Mouse (Mus musculus): Measurements from ENCODE around the gene Optn. TPM values are rescaled to one million over a fixed set of nuclear protein-coding genes. Genes with fewer than 3 reads are reported as not detected.
"Not testable (repeated sequence)": the region's sequence is repeated elsewhere in the genome, so short reads cannot be mapped to it uniquely, and the experiment has no call there.

Optn gene
- total RNA-seq (2021) = 100 to 1,000 TPM in 1 of 2 experiments, 10 to 100 TPM in 1; 88.3 to 107 TPM
- long read RNA-seq, experiment 1, transcript Optn-201 (15 exons, 2,411 nt) = minor isoform, 12 of 133 reads
- long read RNA-seq, experiment 1, transcript Optn-202 (14 exons, 2,614 nt) = major isoform, 74 of 133 reads
- long read RNA-seq, experiment 1, partial matches to known transcripts = 18 of 133 reads
- long read RNA-seq, experiment 1, other reads (novel, unspliced or antisense) = 29 of 133 reads
- long read RNA-seq, experiment 2, transcript Optn-202 (14 exons, 2,614 nt) = major isoform, 41 of 65 reads
- long read RNA-seq, experiment 2, partial matches to known transcripts = 4 of 65 reads
- long read RNA-seq, experiment 2, other reads (novel, unspliced or antisense) = 18 of 65 reads

DNA sequence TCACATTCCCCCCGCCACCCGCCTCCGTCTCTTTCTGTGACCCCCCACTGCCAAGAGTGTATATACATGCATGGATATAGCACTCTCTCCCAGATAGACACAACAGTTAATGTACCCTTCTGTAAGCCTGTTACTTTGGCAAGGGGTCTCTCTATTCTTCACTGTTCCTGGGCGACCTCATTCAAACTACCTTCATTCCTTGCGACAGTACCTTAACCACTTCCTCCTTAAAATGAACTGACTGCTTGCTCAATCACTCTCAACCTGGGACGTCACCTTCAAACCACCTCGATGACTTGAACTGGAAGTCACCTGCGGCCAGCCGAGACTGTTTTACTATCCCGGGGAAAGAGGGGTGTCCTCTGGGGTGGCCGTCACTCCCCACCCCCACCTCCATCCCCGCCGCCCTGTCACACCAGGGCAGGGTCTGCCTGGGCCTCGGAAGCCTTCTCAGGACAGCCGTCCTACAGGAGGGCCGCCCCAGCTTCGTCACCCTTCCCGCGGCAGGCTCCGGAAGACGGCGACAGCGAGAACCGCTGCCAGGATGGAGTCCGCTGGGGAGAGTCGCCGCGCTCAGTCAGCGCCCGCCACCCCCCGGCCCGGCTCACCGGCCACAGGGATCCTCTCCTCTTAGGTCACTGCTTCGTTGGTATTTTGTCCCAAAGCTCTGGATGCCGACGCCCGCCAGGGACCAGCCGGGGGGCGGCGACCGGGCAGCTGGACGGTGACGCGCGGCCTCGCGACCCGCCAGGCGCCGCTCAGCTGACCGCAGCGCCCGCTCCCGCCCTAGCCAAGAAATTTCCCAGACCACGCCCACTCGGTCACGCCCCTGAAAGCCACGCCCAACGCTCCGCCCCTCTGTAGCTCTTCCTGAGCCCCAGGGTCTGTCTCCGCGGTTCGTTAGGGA lies at the start of gene Optn:
Optn (minus strand) TSS at position 753 of the 907 bp plus-strand sequence.
- peak; percentile 91 to 95 for DNase-seq

DNA sequence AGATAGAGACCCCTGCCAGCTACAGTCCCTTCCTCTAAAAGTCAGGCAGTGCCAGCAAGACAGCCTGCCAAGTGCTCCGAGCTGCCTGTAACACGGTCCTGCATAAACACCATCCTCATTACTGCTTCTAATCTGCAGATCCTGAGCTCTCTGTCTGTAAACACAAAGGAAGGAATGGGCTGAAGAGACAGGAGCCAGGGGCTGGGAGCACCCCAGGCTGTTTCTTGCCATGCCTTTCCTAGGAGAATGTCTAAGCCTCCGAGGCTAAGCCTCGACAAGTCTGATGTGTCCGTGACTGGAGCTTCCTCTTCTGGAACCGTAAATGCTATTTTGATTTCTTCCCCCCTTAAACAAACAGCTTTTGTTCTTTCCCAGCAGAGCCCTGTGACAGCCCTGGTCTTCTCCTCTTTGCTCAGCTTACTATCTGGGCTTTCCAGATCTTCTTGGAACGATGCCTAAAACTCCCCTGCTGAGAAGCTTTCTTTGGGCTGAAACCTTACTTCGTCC lies 49.0 kb upstream of the Optn start:
- no peak for DNase-seq

DNA sequence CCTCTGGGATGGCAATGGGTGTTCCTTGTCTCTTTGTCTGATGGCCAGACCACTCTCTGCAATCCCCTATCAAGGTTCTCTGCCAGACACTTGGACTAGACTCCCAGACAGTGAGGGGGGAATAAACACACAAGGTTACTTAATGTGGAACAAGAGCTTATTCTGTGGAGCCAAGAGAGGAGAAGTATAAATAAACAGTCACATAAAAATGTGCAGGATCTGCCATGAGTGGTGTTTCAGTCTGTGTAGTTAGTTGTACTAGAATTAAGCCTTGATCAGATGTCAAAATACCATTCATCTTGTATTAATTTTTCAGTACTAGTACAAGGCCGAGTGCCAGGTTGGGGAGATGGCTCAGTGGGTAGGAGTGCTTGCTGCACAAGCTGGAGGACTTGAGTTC lies 39.0 kb upstream of the Optn start:
- no peak for DNase-seq

DNA sequence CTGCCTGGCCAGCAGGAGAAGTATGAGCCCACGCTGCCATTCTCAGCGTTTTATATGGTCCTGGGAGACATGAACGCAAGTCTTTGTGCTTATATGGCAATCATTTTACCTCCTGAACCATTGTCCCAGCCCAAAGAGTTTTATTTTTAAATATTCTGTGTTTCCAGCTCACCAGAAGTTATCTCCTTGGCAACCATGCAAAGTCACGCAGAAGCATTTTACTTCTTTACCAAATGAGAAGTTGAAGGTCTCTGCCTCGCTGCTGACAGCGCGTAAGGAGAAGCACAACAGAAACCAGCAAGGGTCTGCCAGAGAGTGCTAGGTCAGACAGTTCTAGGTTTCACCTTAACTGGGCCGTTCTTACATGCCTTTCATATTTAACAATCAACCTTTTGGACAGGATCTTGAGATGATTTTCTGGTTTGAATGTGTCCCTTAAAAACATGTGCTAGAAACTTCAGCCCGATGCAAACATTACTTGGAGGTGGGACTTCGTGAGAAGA lies 37.9 kb upstream of the Optn start:
- DNase-seq = no peak

DNA sequence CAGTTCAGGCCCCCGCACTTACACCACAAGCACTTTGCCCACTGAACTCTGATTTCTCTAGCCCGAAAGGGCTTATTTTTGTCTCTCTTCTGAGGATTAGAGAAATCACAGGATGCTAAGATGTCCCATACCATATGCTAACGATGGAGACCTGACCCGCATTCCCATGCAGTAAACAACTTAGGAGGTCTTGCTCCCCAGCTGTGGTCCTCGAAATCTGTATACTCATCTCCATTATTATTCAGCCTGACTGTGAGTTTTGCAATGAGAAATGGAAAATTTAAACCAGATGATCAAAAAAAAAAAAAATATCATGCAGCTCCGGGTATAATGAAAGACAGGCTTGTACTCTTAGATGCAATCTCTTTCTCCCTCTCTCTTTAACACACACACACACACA lies 35.3 kb upstream of the Optn start:
- no peak for DNase-seq

DNA sequence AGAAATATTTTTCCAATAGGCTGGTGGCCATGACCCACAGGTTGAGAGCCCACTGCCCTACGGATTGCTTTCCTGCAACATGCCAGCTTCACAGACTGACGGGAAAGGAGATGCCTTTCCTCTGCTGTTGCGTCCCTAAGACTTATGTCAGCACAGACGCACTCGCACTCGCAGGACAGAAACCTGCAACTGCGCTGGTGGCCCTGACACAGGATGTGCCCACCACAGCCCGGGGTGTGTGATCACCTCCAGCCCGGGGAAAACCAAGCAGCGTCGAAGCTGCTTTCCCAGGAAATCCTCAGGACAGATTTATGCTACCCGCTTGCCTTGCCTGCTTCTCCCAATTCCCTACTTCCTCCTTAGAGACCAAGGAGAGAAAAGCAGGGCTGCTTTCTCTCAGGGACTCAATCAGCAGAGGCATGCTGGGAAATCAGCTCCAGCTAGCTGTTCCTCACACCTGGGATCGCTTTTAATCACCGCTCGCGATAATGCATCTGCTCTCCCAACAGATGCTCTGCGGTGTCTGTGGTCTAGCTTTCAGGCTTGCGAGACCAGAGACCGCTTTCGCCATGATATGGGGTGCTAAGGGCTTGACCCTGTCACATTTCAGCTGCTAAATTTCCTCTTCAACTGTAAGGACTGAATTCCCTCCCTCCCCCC lies 34.1 kb upstream of the Optn start:
- DNase-seq = no peak

DNA sequence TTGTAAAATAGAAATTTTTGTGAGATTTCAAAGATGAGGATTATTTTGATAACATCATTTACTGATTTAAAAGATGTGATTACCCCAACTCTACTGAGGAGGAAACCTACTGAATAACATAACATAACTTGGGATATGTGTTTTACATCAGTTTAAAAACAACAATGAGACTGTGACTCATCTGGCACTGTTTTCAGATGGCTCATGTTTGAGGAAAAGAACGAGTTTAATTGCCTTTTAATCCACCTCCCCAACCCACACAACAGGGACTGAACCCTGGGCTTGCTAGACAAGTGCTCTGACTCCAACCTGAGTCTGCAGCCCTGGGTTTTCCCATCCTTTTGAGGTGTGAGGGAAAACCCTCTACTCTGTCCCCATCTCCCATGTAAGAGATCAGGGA lies 31.5 kb upstream of the Optn start:
- DNase-seq = no peak

DNA sequence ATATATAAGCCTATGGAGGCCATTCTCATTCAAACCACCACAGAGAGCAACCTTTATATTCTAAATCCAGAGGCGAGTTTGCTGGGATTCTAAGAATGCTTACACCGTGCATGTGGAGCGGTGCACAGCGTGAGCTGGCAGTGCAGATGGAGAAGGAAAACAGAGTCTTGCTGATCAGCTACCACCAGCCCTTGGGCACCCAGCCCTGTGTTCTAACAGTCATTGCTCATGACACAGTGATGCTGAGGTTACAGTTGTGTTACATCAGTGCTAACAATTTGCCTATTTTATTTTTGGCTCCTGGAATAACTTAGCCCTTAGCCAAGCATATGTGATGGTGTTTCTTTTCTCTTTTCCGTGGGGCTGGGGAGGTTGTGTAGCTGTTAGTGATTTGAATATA lies 31.0 kb upstream of the Optn start:
- no peak for DNase-seq

DNA sequence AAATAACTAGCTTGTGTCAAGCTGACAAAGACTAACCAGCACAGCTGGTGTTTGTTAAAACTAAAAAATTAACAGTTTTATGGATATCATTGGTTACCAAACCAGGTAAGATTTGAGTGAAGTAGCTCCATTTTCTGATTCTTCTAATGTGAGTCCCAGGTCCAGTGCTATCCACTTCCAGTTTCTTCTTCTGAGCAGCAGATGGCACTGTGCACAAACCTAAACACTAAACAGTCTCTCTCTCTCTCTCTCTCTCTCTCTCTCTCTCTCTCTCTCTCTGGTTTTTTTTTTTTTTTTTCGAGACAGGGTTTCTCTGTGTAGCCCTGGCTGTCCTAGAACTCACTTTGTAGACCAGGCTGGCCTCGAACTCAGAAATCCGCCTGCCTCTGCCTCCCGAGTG lies 26.5 kb upstream of the Optn start:
- DNase-seq = peak; percentile 13 to 28

DNA sequence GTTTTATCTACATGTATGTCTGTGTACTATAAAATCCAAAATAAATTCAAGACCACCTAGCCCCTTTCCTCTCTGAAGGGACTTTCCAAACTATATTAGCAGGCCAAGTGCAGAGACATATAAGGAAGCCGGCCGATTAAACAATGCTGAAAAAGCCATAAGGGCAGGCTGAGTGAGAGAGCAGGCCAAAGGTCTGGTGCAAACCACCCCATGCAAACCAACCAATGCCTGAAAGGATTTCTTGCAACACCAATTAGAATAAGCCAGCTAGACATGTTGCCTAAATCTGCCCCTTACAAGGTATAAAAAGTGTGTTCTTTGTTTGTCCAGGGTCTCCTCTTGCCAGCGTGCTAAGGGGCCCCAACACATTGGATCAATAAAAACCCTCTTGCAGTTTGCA lies 23.8 kb upstream of the Optn start:
- no peak for DNase-seq

DNA sequence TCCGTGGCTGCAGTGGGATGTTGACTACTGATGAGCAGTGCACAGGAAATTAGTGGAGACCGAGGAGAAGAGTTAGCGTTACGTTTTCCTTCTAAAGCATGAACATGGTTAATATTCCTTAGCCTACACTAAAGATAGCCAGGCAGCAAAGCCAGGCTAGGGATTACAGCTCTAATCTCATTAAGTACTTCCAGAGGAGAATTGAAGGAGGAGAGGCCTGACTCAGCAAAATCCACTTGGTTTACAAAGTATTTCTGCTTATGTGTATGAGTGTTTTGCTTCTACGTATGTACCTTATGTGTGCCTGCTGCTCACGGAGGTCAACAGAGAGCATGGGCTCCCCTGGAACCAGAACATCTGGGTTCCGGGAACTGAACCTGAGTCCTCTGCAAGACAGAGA lies 19.9 kb upstream of the Optn start:
- DNase-seq = no peak

DNA sequence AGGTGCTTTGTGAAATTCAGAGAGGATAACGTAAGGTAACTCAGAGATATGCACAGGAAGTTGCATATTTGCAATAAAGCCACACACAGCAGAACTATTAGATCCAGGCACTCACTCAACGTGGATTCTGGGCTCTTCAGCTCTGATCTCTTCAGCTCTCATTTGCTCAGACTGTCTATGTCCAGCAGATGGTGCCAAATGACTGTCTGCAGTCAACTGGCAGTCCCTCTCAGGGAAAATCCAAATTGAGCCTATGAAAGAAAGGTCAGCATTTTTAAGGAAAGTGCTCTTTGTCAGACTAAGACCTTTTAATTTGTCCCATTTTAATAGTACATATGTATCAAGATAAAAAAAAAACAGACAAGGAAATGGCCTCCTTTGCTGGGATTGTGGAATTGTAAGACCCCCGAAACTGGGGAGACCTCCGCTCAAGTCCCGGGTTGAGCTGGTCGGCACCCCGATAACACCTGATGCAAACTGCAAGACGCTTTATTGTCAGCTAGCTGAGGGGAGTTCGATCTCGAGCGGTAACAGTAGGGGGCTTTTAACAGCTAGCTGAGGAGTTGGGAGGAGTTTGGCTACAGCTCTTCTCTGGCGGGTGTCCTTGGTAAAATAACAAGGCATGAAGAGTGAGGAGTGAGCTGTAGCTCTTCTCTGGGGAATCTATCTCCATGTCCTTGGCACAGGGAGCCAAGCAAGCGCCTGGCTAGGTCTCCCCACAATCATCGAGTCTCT lies 16.4 kb upstream of the Optn start:
- peak; percentile 37 to 49 for DNase-seq

DNA sequence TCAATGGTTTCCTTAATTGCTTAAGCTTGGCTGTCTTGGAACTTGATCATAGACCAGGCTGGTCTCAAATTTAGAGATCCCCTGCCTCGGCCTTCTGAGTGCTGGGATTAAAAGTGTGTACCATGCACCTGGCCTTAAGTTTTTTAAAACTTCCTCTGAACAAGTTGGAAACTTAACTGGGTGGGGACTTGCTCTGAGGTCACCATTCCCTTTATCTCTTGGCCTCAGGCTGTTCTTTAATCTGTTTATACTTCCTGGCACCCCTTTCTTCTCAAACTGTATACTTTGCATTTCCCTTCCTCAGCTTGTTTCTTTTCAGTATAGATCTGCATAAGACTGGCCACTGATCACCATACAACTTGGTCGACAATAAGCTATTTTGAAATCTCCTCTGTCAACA lies 14.1 kb upstream of the Optn start:
- no peak for DNase-seq

DNA sequence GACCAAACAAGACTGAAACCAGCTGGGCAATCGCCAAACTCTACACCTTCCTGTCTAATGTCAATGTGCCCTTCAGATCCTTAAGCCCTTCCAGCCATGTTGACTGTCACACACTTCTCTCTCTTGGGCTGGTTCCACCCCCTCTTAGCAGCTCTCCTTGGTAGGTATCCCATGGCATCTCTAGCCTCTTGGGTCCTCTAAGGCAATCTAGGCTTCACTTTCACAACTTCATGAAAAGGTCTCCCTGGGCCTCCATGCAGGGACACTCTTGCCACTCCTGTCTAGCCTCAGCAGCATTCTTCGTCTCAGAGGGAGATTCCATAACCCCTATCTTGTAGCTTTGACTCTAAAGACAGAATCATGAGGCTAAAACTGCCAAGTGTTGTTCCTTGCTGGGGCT lies 13.6 kb upstream of the Optn start:
- DNase-seq = no peak

DNA sequence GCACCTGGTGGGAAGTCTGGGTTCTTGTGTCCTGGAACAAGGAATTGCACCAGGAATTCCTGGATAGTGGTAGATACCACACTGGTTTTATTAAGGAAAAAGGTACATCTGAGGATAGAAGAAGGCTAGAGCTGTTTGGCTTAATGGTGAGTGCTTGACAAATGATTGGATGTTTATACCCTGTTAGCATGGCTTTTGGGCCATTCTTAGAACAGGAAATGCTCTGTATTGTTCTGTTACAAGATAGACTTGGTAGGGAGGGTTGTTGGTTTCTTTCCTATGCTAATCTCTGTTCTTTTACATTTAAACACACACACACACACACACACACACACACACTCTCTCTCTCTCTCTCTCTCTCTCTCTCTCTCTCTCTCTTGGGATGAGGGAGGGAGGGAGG lies 12.0 kb upstream of the Optn start:
- no peak for DNase-seq

DNA sequence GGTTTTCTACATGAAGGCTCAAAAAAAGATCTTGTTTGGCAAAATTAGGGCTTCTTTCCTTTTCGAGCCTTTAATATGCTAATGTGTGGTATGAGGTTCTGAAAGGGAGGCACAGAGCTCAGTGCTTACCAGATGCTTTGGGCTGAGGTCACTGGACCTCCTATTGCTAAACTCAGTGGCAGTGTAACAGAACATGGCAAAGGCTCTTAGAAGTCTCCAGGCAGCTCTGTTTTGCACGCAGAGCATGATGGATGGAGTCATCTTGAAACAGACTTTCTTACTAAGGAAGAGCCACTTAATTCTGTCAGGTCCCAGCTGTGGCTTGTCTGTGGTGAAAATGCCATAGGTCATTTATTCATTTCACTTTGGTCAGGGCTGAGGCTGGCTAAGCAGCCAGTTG lies 11.6 kb upstream of the Optn start:
- no peak for DNase-seq

DNA sequence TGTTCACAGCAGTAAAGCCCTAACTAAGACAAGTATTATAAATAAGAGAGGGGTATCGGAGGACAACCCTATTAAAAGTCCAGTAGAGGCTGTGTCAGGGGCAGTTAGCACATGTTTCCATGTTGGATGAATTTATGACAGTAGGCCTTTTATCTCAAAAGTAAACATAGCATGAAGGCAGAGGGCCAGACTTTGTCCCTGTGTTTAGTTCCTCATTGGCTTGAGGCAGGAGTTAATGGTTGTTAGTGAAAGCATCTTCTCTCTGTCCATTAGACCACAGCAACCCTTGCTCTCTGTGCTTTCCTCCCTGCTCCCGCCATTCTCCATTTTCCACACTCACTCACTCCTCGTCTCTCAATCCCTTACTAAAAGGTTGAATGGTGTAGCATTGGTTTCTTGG lies 9.9 kb upstream of the Optn start:
- DNase-seq = no peak

DNA sequence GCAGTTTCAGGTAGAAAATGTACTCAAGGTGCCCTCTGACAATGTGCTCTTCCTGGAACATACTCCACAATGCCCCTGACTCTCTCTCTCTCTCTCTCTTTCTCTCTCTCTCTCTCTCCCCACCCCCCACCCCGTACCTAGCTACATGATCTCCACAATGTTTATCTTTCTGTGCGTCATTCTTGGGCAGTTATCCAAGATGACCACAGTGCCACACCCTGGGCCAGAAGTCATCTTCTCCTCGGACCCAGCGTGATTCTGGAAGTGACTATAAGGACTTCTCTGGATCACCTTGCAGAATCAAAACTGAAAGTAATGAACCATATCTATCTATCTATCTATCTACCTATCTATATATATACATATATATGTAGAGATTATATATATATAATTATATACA lies 4.1 kb upstream of the Optn start:
- no peak for DNase-seq

DNA sequence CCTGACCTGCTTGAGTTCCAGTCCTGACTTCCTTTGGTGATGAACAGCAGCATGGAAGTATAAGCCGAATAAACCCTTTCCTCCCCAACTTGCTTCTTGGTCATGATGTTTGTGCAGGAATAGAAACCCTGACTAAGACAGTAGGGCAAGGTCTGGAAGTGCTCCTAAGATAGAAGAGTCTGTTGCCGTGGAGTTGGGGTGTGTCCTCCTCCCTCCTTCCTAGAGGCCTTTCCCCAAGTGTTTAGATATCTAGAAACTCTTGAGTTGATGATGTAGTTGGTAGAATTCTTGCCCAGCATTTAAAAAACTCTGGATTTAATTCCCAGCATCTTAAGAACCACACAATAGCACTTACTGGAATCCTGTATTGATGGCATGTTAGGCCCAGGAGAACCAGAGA lies 3.4 kb upstream of the Optn start:
- DNase-seq = not testable (repeated sequence)

DNA sequence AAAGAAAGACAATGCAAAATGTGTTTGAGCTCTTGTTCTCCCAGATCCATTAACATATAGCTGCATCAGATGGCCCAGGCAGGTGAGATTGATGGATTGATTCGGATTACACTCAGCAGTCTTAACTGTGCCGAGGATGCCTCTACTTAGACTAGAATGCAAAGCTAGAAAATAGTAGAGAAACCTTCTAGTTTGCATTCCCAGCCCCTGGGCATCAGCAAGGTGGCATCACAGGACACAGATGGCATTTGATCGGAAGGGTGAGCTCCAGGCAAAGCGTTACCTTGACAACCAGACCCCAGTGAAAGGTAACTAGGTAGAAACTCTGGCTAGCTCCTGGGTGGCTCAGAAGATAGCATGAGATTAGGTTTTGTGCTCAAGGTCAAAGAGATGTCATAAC lies 396 bp upstream of the Optn start:
- no peak for DNase-seq

DNA sequence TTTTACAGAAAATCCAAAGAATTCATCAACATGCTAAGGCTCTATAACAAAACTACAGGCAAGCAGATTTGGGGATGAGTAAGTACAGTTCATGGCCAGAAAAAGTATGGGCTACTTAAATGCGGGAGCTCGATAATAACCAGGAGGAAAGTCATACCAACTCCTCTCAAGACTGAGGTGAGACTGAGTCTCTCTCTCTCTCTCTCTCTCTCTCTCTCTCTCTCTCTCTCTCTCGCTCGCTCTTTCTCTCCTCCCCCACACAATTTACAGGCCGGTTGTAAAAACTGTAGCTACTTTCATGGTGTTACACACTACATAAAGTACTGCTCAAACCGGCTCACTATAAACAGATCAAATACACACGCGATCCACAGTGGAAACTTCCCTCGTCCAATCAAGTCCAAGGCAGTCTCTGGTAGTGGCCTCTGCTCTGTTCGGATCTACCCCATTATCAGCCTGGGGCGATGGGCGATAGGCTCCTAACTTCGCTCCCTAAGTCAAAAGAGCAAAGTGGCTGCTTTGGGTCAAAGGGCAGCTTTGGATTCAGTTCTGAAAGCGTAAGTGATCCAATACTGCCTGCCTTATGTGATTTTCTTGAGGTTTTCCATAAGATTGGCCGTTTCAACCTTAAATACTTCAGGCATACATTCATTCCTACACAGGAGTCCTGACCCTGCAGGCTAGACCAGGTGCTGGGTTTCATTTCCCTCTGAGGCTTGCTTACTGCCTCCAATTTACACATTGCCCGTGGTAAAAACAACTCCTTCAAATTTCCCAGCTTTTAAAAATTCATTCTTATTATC lies 1.2 kb downstream of the Optn start:
- no peak for DNase-seq

All from heart, adult 18-20 months (tissue).